Mouse (Mus musculus) intestine, embryonic 14.5 days (tissue): ENCODE measurements around the gene Taar7d. TPM values are rescaled to one million over a fixed set of nuclear protein-coding genes. Genes with fewer than 3 reads are reported as not detected.
A peak's percentile ranks its signal among the peaks of the same experiment; 100 is the strongest.

Experiments
- ATAC-seq: fragments of 200-750 bp; cut with Nextera tagmentation; replicated peaks from 2 replicates; pipeline ENCODE4 v1.8.0; 2017; ENCODE audit warnings: low read depth, moderate number of reproducible peaks, moderate TSS enrichment, moderate library complexity; ENCODE audit not compliant: low FRiP score, low TSS enrichment
- DNase-seq: peaks from one replicate; pipeline ENCODE4 v3.0.0-alpha.2; 2018; ENCODE audit warnings: low spot score
- H3K27ac ChIP-seq: fragments of 300-500 bp; sonication (generic); 2 replicates; pipeline ENCODE4 v1.5.1; 2014; ENCODE audit warnings: low read depth, mild to moderate bottlenecking, control low read depth
- H3K27me3 ChIP-seq: fragments of 300-500 bp; sonication (generic); replicated peaks from 2 replicates; pipeline ENCODE4 v1.6.1; 2014; ENCODE audit warnings: low read length, control low read depth; ENCODE audit not compliant: control insufficient read depth, insufficient read depth
- H3K36me3 ChIP-seq: fragments of 300-500 bp; sonication (generic); 2 replicates; pipeline ENCODE4 v1.6.1; 2014; ENCODE audit warnings: low read length, control low read depth; ENCODE audit not compliant: control insufficient read depth, insufficient read depth
- H3K4me1 ChIP-seq: fragments of 300-500 bp; sonication (generic); replicated peaks from 2 replicates; pipeline ENCODE4 v1.6.1; 2014; ENCODE audit warnings: low read length, control low read depth, mixed read lengths; ENCODE audit not compliant: control insufficient read depth, insufficient read depth
- H3K4me2 ChIP-seq: fragments of 300-500 bp; sonication (generic); 2 replicates; pipeline ENCODE4 v1.6.1; 2014; ENCODE audit warnings: low read length
- H3K4me3 ChIP-seq: fragments of 300-500 bp; sonication (generic); 2 replicates; pipeline ENCODE4 v1.5.1; 2014; ENCODE audit warnings: low read depth, low read length, control low read depth, mixed read lengths
- H3K9ac ChIP-seq: fragments of 300-500 bp; sonication (generic); 2 replicates; pipeline ENCODE4 v1.6.1; 2014; ENCODE audit warnings: mild to moderate bottlenecking, low read length
- H3K9me3 ChIP-seq: fragments of 300-500 bp; sonication (generic); 2 replicates; pipeline ENCODE4 v1.6.1; 2016; ENCODE audit warnings: low read length, control low read depth; ENCODE audit not compliant: control insufficient read depth
- WGBS: fragments of 180-500 bp; shearing (Covaris S2); extraction: QIAGEN DNeasy Blood & Tissue Kit; methylation state at CpG from one replicate; pipeline ENCODE4 v1.1.7; 2014; 5-methylcytosine and 5-hydroxymethylcytosine counted together
- polyA plus RNA-seq: library from polyadenylated mRNA; unstranded; fragments of >200 nt; fragmentation: Nextera tagmentation; extraction: Ambion mirVana; gene quantifications from 2 replicates; pipeline ENCODE4 v1.2.1, GENCODE M21; 2014

Taar7d gene
- not detected in 2 replicates for polyA plus RNA-seq

GRCm38 (mm10) chr10:24026922-24027321 is at the start of gene Taar7d:
Gene Taar7d (plus strand): TSS chr10:24027222.
- no peaks in the 10 kb centered on the region for H3K4me1 ChIP-seq
- no peak for ATAC-seq
- no peak within 1 kb of the TSS for H3K4me3 ChIP-seq
- H3K9me3 ChIP-seq: no peaks in the 10 kb centered on the region
- DNase-seq: no peak
- H3K27ac ChIP-seq: no peak within 1 kb of the TSS
- no peaks in the 10 kb centered on the region for H3K27me3 ChIP-seq
- H3K36me3 ChIP-seq: no peaks in the 10 kb centered on the region
- H3K4me2 ChIP-seq: no peak within 1 kb of the TSS
- no peak within 1 kb of the TSS for H3K9ac ChIP-seq

- no peak for DNase-seq
- no peak overlapping the region for H3K27ac ChIP-seq
- no peak overlapping the region for H3K4me2 ChIP-seq
- H3K4me3 ChIP-seq: no peak overlapping the region
- H3K27me3 ChIP-seq: no peaks in the 10 kb centered on the region
- H3K4me1 ChIP-seq: no peaks in the 10 kb centered on the region
- H3K9ac ChIP-seq: no peak overlapping the region
- no peak for ATAC-seq
- H3K9me3 ChIP-seq: no peaks in the 10 kb centered on the region
- WGBS: 68% methylated on average over 4 of the region's 4 CpGs
- no peaks in the 10 kb centered on the region for H3K36me3 ChIP-seq
Observed at GRCm38 (mm10) chr10:23977958-23978357, 49.1 kb upstream of the Taar7d start.

- no peaks in the 10 kb centered on the region for H3K27me3 ChIP-seq
- no peaks in the 10 kb centered on the region for H3K9me3 ChIP-seq
- ATAC-seq (peak; percentile 50; the same call in 1 of the 2 replicates), DNase-seq (peak; percentile 71)
- no peak overlapping the region for H3K9ac ChIP-seq
- no peak overlapping the region for H3K27ac ChIP-seq
- H3K4me3 ChIP-seq: no peak overlapping the region
- H3K4me2 ChIP-seq: no peak overlapping the region
- 45% methylated on average over 16 of the region's 16 CpGs for WGBS
- no peaks in the 10 kb centered on the region for H3K4me1 ChIP-seq
- H3K36me3 ChIP-seq: no peaks in the 10 kb centered on the region
Observed at GRCm38 (mm10) chr10:23978901-23979705, 47.9 kb upstream of the Taar7d start.

GRCm38 (mm10) chr10:23985546-23985945 is 41.5 kb upstream of the Taar7d start, which contains the start of gene Taar6:
Gene Taar6 (minus strand): TSS chr10:23985646.
- DNase-seq (no peak), ATAC-seq (no peak)
- Histone ChIP-seq H3K9me3 (no peaks in the 10 kb centered on the region), H3K36me3 (no peaks in the 10 kb centered on the region), H3K9ac (no peak within 1 kb of the TSS), H3K4me3 (no peak within 1 kb of the TSS), H3K27ac (no peak within 1 kb of the TSS), H3K4me1 (no peaks in the 10 kb centered on the region), H3K27me3 (no peaks in the 10 kb centered on the region), H3K4me2 (no peak within 1 kb of the TSS)
- WGBS: 69% methylated on average over 8 of the region's 8 CpGs

- 79% methylated on average over 5 of the region's 5 CpGs for WGBS
- Histone ChIP-seq H3K4me3 (no peak overlapping the region), H3K27me3 (no peaks in the 10 kb centered on the region), H3K4me1 (no peaks in the 10 kb centered on the region), H3K27ac (no peak overlapping the region), H3K36me3 (no peaks in the 10 kb centered on the region), H3K4me2 (no peak overlapping the region), H3K9ac (no peak overlapping the region), H3K9me3 (no peaks in the 10 kb centered on the region)
- DNase-seq (no peak), ATAC-seq (no peak)
Observed at GRCm38 (mm10) chr10:23986419-23986818, 40.6 kb upstream of the Taar7d start.

GRCm38 (mm10) chr10:23993381-23993780 is 33.6 kb upstream of the Taar7d start, which contains the start of gene Taar7a:
Gene Taar7a (minus strand): TSS chr10:23993481.
- no peak within 1 kb of the TSS for H3K4me3 ChIP-seq
- H3K27ac ChIP-seq: no peak within 1 kb of the TSS
- H3K9me3 ChIP-seq: no peaks in the 10 kb centered on the region
- H3K9ac ChIP-seq: no peak within 1 kb of the TSS
- 86% methylated on average over 3 of the region's 3 CpGs for WGBS
- H3K4me1 ChIP-seq: no peaks in the 10 kb centered on the region
- ATAC-seq (no peak), DNase-seq (no peak)
- no peak within 1 kb of the TSS for H3K4me2 ChIP-seq
- H3K36me3 ChIP-seq: no peaks in the 10 kb centered on the region
- no peaks in the 10 kb centered on the region for H3K27me3 ChIP-seq

- ATAC-seq (no peak), DNase-seq (no peak)
- H3K4me3 ChIP-seq: no peak within 1 kb of the TSS
- no peaks in the 10 kb centered on the region for H3K4me1 ChIP-seq
- WGBS: 76% methylated on average over 1 of the region's 1 CpGs
- no peak within 1 kb of the TSS for H3K27ac ChIP-seq
- no peak within 1 kb of the TSS for H3K9ac ChIP-seq
- no peak within 1 kb of the TSS for H3K4me2 ChIP-seq
- H3K36me3 ChIP-seq: no peaks in the 10 kb centered on the region
- H3K9me3 ChIP-seq: no peaks in the 10 kb centered on the region
- no peaks in the 10 kb centered on the region for H3K27me3 ChIP-seq
Observed at GRCm38 (mm10) chr10:23999639-24000038, 27.4 kb upstream of the Taar7d start, which contains the start of gene Taar7b. Gene Taar7b (plus strand): TSS chr10:23999939.

- H3K36me3 ChIP-seq: no peaks in the 10 kb centered on the region
- no peak overlapping the region for H3K27ac ChIP-seq
- no peak overlapping the region for H3K9ac ChIP-seq
- H3K27me3 ChIP-seq: no peaks in the 10 kb centered on the region
- no peaks in the 10 kb centered on the region for H3K9me3 ChIP-seq
- ATAC-seq: no peak
- no peak for DNase-seq
- H3K4me1 ChIP-seq: no peaks in the 10 kb centered on the region
- H3K4me3 ChIP-seq: no peak overlapping the region
- H3K4me2 ChIP-seq: no peak overlapping the region
- WGBS: 69% methylated on average over 1 of the region's 1 CpGs
Observed at GRCm38 (mm10) chr10:24006442-24006841, 20.6 kb upstream of the Taar7d start.

GRCm38 (mm10) chr10:24007034-24007433 is 20.0 kb upstream of the Taar7d start:
- Histone ChIP-seq H3K27me3 (no peaks in the 10 kb centered on the region), H3K27ac (no peak overlapping the region), H3K9ac (no peak overlapping the region), H3K36me3 (no peaks in the 10 kb centered on the region), H3K4me3 (no peak overlapping the region), H3K9me3 (no peaks in the 10 kb centered on the region), H3K4me2 (no peak overlapping the region), H3K4me1 (no peaks in the 10 kb centered on the region)
- WGBS: 39% methylated on average over 2 of the region's 2 CpGs
- DNase-seq: no peak
- ATAC-seq: no peak
